Mouse (Mus musculus) thymus, postnatal 0 days (tissue): Measurements from ENCODE around the gene Bmp5. TPM values are rescaled to one million over a fixed set of nuclear protein-coding genes. Genes with fewer than 3 reads are reported as not detected.

Experiments
- DNase-seq: peaks from one replicate; pipeline ENCODE4 v3.0.0-alpha.2; 2015; ENCODE audit warnings: low spot score
- polyA plus RNA-seq: library from polyadenylated mRNA; unstranded; fragments of >200 nt; fragmentation: Nextera tagmentation; extraction: Ambion mirVana; gene quantifications from 2 replicates; pipeline ENCODE4 v1.2.1, GENCODE M21; 2015

The Bmp5 gene
- polyA plus RNA-seq, 1 experiment from 2014 or later: 0.43 TPM

DNA sequence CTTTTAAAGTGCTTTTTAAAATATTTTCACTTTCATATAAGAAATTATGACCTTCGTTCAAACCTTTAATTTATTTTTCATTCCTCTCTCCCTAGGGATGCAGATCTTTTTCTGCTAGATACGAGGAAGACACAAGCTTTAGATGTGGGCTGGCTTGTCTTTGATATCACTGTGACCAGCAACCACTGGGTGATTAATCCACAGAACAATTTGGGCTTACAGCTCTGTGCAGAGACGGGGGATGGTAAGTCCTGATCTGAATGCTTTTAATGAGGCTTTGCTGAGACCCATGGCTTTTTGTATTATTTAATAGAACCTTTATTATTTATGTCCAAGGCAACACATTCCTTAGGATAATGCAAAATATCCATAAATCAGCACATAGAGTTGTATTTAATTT, 64.3 kb downstream of the Bmp5 start:
- no peak for DNase-seq

DNA sequence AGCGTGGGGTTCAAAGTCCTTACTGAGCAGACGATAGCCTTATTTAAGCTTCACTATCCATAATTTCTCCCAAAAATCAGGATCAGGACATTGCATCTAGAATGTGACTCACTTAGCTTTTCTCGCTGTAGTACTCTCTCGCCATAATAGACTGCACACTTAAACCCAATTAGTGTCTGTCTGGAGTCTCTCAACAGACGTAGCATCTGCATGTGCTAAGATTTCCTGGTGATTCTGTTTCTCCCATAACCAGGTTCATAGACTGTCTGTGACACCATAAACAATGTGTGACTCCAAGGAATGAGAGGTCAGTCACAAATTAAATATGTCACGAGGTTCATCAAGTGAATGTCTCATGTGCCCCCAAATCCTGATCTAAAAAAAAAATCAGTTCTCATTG, 65.7 kb downstream of the Bmp5 start:
- no peak for DNase-seq

DNA sequence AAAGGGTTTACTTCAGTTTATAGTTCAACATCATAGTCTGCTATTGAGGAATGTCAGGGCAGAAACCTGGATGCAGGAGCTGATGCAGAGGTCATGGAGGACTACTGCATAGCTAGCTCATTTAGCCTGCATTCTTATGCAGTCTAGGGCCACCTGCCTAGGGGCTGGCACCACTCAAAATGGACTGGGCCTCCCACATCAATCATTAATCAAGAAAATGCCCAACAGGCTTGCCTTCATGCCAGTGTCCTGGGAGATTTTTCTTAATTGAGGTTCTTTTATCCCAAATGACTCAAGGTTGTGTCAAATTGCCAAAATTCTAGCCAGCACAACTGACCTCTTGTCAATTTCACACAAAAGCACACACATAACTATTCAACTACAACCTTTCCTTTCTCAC, 70.8 kb downstream of the Bmp5 start:
- no peak for DNase-seq

DNA sequence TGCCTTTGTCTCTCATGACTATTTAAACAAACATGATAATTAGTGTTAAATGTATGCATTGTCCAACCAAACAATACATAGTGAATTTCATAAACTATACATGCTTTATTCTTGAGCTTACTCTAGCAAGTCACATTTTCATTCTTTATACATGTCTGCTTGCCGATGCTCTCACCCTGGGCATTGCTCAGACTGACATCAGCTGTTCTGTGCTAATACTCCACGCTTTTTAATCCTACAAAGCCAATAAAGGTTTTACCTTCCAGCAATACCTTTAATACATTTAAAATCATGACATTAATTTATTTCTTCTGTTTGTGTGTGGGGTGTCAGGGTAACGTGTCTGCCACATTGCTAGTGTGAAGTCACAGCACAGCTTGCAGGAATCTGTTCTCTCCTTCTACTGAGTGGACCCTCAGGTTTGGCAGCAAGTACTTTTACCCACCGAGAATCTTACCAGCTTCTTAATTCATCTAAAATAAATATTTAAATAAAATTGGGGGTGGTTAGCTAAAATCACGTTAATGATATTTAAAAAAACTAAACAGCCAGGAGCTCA, 75.6 kb downstream of the Bmp5 start:
- no peak for DNase-seq

DNA sequence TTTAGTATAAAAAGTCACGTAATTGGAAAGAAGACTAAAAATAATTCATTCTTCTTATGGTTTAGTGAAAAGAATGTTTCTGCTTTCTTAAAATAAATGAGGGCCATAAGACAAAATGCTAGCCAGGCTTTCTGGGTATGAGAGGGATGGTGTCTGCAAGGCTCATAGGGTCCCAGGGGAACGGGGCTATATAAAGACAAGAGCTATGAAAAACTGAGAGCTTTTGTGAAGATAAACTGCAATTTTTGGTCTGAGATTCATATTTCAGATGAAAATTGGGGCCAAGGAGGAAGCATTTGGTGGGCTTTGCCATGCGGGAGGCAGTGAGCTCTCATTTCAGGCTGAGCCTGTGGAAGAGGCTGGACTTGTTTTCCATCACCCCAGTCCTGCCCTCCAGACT, 83.0 kb downstream of the Bmp5 start:
- no peak for DNase-seq

GRCm38 (mm10) chr9:75858939-75859338, 83.8 kb downstream of the Bmp5 start:
- no peak for DNase-seq

DNA sequence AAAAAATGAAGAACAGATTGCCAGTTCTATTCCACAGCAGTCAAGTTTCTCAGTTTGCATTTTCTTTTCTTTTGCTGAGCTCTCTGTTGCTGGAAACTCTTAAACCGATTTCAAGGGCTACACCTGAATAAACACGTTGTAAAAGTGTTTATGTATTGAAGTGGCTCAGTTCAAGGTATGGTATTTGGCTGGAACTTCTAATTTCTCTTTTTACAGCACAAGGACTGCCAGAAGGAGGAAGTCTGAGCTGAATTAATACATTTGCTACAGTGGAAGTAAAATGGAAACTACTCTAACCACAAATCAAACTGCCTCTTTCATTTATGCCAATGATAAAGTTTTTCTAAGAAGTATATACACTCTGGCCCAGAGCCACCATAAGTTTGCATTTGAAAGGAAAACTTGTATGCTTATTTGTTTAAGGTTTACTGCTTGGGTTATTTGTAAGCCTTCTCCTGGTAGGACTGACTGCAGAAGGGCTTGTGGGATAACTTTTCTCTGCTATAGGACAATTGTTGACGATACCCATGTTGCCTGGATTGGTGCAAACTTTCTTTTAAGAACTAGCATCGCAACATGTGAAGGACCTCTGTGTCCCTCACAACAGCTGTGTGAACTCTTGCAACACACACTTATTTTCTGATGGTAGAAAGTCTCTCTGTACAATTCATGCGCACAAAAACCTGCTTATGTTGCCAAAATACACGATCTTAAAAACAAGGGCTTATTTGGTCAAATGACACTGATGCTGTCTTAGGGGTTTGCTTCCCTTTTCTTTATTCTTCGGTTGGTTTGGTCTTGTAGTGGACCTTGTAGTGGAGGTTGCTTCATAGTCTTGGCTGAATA, 95.4 kb downstream of the Bmp5 start:
- DNase-seq: no peak

GRCm38 (mm10) chr9:75876333-75876732, 101.2 kb downstream of the Bmp5 start:
- no peak for DNase-seq

DNA sequence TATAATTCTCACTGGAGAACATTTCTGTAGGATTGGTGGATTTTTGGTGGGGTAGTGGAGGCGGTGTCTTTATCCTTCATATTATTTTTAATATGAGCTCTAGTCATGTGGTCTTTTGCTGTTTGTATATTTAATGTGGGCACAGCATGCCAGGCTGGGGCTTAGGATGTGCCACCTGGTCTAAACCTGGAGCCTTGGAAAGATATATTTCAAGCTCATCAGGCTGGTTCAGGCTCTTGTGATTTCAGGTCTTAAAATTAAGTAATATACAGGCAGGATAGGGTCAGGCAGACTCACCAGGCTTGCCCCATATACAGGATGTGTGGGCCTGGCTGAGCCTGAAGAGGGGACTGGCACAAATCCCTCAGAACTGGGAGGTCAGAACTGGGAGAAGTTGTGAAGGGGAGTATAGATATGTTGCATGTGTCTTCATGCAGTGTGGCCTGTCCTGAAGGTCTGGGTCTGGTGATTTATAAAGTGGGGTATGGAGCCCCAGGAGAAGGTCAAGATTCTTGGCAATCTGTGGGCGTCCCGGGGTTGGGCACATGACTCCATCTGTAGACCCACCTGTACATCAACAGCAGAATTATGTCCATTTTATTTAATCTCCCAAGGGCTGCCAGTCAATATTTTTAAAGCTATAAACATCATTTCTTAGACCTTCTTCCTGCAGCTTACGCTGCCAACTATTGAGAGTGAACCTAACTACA, 108.5 kb downstream of the Bmp5 start:
- no peak for DNase-seq

DNA sequence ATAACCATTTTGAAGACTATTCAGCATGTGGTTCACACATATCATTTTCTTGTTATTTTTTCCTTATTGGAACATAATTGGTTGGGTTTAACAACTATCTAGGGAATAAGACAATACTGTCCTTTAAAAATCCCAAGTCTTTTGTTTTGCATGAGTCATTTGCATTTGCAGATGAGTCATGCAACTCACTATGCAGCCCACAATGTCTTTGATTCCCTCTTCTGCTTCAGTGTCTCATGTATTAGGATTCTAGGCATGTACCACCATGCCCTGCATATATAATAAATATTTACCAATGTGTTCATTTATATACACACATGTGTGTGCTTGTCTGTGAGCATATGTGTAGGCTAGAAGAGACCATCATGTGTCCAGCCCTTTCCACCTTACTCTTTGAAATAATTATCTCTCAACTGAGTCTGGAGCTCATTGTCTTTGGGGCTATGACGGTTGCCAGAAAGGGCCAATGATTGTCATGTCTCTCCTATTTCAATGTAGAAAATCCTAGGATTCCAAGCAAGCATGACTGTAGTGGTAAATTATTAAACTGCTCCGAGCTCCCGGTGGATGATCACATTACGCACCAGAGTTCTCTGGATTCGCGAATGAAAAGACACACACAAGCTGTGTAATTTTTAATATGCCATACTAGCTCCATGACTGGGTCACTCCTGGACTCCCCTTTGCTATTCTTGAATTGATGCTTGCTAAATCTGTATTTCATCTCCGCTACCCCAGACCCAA, 111.8 kb downstream of the Bmp5 start:
- no peak for DNase-seq

GRCm38 (mm10) chr9:75896918-75897317, 121.8 kb downstream of the Bmp5 start:
- no peak for DNase-seq

DNA sequence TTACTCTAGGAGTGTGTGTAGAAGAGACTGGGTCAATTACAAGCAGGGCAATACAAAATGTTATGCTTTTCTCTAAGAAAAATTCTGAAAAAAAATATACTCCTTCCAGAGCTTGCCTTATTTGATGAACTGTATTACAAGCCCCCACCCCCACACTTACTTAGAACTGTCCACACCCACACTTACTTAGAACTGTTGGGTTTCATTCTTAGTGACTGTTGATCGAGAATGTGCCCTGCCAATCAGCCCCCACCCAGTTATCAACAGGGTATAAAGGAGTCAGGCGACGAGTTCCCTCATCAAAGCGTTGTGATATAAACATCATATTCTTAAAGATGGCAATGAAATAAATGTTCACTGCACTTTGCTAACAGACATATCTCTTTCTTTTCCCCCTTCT, 122.9 kb downstream of the Bmp5 start:
- no peak for DNase-seq

DNA sequence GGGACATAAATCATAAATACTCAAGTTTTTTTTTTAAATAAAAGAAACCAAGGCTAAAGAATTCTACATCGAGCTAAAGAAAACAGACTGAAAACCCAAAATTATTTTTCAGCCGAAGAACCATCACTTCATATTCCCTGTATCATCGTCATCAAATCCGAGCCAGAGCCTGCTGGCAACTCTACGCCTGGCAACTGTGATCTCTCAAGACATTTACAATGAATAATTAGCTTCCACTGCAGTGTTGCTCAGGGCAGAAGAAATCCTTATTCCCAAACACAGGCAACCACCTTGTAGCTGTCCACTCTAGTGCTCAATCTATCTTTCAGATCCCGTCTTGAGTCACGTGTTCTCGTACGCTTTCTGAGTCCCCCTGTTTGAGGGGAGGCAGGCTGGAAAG, 126.1 kb downstream of the Bmp5 start:
- no peak for DNase-seq

DNA sequence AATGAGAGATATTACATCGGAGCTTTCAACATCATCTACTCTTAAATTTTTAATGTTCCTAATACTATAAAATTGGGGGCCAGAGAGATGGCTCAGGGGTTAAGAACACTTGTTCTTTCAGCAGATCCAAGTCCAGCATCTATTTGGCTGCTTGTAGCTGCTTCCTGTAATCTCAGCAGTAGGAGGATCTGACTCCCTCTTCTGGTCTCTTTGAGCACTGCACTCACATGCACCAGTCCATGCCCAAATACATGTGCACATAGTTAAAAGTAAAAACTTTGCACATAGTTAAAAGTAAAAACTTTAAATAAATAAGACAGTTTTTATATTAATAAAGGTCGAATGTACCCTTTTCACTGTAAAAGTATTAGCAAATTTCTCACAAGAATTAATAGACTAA, 130.3 kb downstream of the Bmp5 start:
- no peak for DNase-seq

GRCm38 (mm10) chr9:75910112-75910799, 135.1 kb downstream of the Bmp5 start:
- no peak for DNase-seq

DNA sequence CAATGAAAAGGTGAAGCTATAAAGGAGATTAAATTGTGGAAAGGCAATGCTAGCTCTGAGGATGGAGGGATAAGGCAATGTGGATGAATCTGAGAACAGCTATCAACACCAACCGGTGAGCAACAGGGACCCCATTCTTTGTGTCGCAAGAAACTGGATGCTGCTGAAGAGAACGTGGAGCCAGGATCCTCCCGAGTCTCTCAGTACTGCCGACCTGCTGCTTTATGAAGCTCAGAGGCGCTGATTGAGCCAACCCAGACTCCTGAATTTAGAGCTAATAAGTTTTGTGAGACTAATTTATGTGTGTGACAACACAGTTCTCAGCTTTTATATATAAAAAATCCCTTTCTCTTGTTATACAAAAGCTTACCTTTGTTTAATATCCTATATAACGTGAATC, 136.4 kb downstream of the Bmp5 start:
- DNase-seq: no peak

GRCm38 (mm10) chr9:75916027-75916426, 140.9 kb downstream of the Bmp5 start:
- no peak for DNase-seq

DNA sequence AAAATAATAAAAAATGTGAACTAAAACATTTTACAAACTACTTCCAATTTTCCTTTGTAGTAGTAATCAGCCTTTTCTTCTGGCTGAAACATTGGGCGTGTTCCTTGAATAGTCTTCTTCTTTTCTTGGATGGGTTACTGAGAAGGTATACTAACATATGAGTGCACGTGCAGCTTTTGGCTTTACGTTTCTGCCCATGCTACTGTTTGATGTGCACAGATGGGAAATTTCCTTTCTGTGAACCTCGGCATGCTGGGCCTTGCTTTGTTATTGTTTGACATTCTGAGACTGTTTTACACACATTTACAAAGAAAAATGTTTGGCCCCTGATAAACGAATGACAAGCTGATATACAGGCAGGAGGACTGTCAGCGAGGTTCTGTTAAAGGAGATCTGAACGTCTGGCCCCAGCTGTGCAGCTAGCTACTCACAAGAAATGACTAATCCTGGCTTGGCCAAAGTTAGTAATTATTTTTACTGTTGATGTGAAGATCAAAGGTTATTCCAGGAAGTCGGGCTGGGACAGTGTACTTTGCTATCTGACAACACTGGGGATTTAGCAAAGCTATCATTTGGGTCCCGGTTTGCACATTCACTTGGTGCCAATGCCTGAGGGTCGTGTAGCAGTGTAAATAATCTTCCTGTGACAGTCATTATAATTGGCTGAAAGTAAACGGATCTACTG, 152.2 kb downstream of the Bmp5 start:
- no peak for DNase-seq

- DNase-seq: no peak
These were observed 152.9 kb downstream of the Bmp5 start for GRCm38 (mm10) chr9:75928068-75928467.

DNA sequence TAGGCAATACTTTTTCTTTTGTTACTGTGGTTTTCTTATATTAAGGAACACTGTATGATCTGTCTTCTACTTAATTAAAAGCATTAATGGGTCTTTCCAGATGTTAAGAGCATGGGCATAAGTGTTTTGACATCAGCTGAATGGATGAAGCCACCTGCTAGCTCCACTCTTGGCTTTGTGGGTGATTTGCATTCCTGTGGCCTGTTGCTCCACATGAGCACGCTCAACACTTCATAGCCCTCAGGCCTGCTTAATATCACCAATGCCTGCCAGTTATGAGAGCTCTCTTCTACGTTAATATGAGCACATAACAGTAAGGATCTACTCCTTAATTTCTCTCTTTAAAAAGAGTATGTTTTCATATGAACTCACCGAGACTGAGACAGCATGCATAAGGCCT, 169.5 kb downstream of the Bmp5 start:
- no peak for DNase-seq
